Mouse (Mus musculus) hindbrain, embryonic 11.5 days (tissue): ENCODE results near the gene Ropn1l. TPM values are rescaled to one million over a fixed set of nuclear protein-coding genes. Genes with fewer than 3 reads are reported as not detected.

Source experiments
- ATAC-seq: fragments of 200-750 bp; cut with Nextera tagmentation; 2 replicates; pipeline ENCODE4 v1.8.0; 2017; ENCODE audit warnings: mild to moderate bottlenecking, moderate TSS enrichment, moderate library complexity; ENCODE audit not compliant: low FRiP score
- DNase-seq: peaks from one replicate; pipeline ENCODE4 v3.0.0-alpha.2; 2015; ENCODE audit warnings: low spot score
- H3K27ac ChIP-seq: fragments of 300-500 bp; sonication (generic); 2 replicates; pipeline ENCODE4 v1.5.1; 2014; ENCODE audit warnings: mild to moderate bottlenecking, low read depth, low read length
- H3K27me3 ChIP-seq: fragments of 300-500 bp; sonication (generic); 2 replicates; pipeline ENCODE4 v1.6.1; 2014; ENCODE audit warnings: mild to moderate bottlenecking, low read length, moderate library complexity, mixed read lengths; ENCODE audit not compliant: control insufficient read depth, insufficient read depth
- H3K36me3 ChIP-seq: fragments of 300-500 bp; sonication (generic); 2 replicates; pipeline ENCODE4 v1.6.1; 2014; ENCODE audit warnings: mild to moderate bottlenecking, low read length, moderate library complexity, mixed read lengths; ENCODE audit not compliant: control insufficient read depth, insufficient read depth
- H3K4me1 ChIP-seq: fragments of 300-500 bp; sonication (generic); replicated peaks from 2 replicates; pipeline ENCODE4 v1.6.1; 2014; ENCODE audit warnings: low read length, mixed read lengths; ENCODE audit not compliant: control insufficient read depth, insufficient read depth
- H3K4me2 ChIP-seq: fragments of 300-500 bp; sonication (generic); replicated peaks from 2 replicates; pipeline ENCODE4 v1.6.1; 2014; ENCODE audit warnings: mild to moderate bottlenecking, low read depth, low read length
- H3K4me3 ChIP-seq: fragments of 300-500 bp; sonication (generic); 2 replicates; pipeline ENCODE4 v1.5.1; 2014; ENCODE audit warnings: low read depth, low read length
- H3K9ac ChIP-seq: fragments of 300-500 bp; sonication (generic); 2 replicates; pipeline ENCODE4 v1.6.1; 2014; ENCODE audit warnings: low read depth, low read length
- H3K9me3 ChIP-seq: fragments of 300-500 bp; sonication (generic); 2 replicates; pipeline ENCODE4 v1.6.1; 2016; ENCODE audit warnings: low read length; ENCODE audit not compliant: control insufficient read depth
- WGBS: fragments of 180-500 bp; shearing (Covaris S2); extraction: QIAGEN DNeasy Blood & Tissue Kit; methylation state at CpG from one replicate; pipeline ENCODE4 v1.1.7; 2014; 5-methylcytosine and 5-hydroxymethylcytosine counted together
- polyA plus RNA-seq: library from polyadenylated mRNA; unstranded; fragments of >200 nt; fragmentation: Nextera tagmentation; extraction: Ambion mirVana; gene quantifications from 2 replicates; pipeline ENCODE4 v1.2.1, GENCODE M21; 2014

Ropn1l gene
- polyA plus RNA-seq, 1 experiment from 2014 or later = 2.7 TPM

- DNase-seq (peak; percentile 38), ATAC-seq (no peak)
- no peak overlapping the region for H3K4me3 ChIP-seq
- no peaks in the 10 kb centered on the region for H3K27me3 ChIP-seq
- WGBS = 34% methylated on average over 9 of the region's 9 CpGs
- H3K9ac ChIP-seq = no peak overlapping the region
- H3K27ac ChIP-seq = no peak overlapping the region
- H3K4me2 ChIP-seq = no peak overlapping the region
- H3K4me1 ChIP-seq = no peaks in the 10 kb centered on the region
- H3K36me3 ChIP-seq = no peaks in the 10 kb centered on the region
- H3K9me3 ChIP-seq = no peaks in the 10 kb centered on the region
These were observed 34.5 kb downstream of the Ropn1l start for GRCm38 (mm10) chr15:31419037-31419436.

- H3K4me1 ChIP-seq = no peaks in the 10 kb centered on the region
- no peaks in the 10 kb centered on the region for H3K9me3 ChIP-seq
- peak; percentile 10 for DNase-seq
- no peak overlapping the region for H3K4me2 ChIP-seq
- H3K27ac ChIP-seq = no peak overlapping the region
- H3K4me3 ChIP-seq = no peak overlapping the region
- no peaks in the 10 kb centered on the region for H3K36me3 ChIP-seq
- H3K27me3 ChIP-seq = no peaks in the 10 kb centered on the region
- ATAC-seq = no peak
- 11% methylated on average over 7 of the region's 7 CpGs for WGBS
- H3K9ac ChIP-seq = no peak overlapping the region
These were observed 34.9 kb downstream of the Ropn1l start for GRCm38 (mm10) chr15:31418686-31419024.

DNA sequence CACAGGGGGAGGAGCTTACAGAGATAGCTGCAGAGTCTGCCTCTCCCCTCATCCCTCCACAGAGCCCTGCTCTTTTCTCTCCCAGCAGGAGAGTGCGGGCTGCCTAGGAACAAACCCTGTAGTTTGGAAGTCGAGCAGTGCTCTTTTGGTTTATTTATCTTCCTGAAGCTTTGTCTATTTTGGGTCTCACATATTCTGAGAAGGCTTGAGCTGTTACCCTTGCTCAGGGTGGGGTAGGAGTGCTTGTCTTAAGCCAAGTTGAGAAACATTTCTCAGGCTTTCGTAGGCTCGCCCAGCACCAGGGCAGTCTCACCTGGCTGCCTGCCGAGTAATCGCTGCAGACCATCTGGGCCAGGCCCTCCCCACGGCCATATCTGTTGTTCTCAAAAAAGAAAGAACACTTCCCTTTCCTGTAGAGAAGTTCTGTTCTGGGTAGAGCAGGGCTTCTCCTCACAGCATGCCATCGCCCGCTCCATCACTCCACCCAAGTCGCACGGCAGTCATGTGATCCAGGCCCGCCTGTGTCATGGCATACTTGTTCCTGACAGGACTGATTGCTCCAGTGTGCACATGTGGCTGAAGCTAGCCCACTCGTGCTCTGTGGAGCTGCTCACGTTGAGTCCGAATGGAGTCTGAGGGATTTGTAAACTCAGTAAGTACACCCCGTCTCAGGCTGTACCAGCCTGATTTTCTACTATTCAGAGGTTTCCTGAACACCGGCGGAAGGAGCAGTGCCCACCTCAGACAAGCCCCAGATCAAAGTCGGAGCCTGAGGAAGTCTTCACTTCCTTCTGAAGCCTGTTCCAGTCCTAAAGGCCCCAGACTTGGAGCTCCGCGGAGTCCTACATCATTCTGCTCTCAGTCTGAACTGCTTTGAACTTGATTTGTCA is 35.5 kb downstream of the Ropn1l start:
- 59% methylated on average over 21 of the region's 21 CpGs for WGBS
- H3K36me3 ChIP-seq = no peaks in the 10 kb centered on the region
- H3K27me3 ChIP-seq = no peaks in the 10 kb centered on the region
- no peaks in the 10 kb centered on the region for H3K4me1 ChIP-seq
- H3K9me3 ChIP-seq = no peaks in the 10 kb centered on the region
- H3K4me2 ChIP-seq = 0 out of 2 replicates have a peak overlapping the region, but pooled peaks have one; percentile 11
- no peak overlapping the region for H3K27ac ChIP-seq
- H3K9ac ChIP-seq = no peak overlapping the region
- no peak for DNase-seq
- ATAC-seq = no peak
- H3K4me3 ChIP-seq = no peak overlapping the region

DNA sequence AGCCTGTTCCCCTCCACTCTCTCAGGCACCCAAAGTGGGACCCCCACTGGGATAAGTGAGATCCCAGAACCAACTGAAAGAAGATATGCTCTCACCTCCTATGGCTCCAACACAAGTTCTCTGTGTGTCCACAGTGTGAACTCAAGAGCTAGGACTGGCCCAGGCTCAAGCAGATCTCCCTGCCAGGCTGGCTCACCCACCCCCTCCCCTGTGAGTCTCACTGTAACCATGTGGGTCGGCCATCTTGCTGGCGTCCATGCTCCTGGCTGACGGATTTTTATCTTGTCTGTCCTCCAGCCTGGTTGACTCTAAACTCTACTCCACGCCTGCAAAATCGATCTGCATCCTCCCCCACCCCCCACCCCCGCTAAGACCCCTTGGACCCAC is 36.1 kb downstream of the Ropn1l start:
- WGBS = 74% methylated on average over 6 of the region's 6 CpGs
- H3K9ac ChIP-seq = no peak overlapping the region
- ATAC-seq (no peak), DNase-seq (no peak)
- H3K9me3 ChIP-seq = no peaks in the 10 kb centered on the region
- H3K27ac ChIP-seq = no peak overlapping the region
- no peaks in the 10 kb centered on the region for H3K27me3 ChIP-seq
- H3K4me2 ChIP-seq = no peak overlapping the region
- H3K4me1 ChIP-seq = no peaks in the 10 kb centered on the region
- H3K36me3 ChIP-seq = no peaks in the 10 kb centered on the region
- H3K4me3 ChIP-seq = no peak overlapping the region

GRCm38 (mm10) chr15:31415181-31415580 is 38.4 kb downstream of the Ropn1l start:
- no peak overlapping the region for H3K9ac ChIP-seq
- ATAC-seq = no peak
- WGBS = 68% methylated on average over 4 of the region's 4 CpGs
- DNase-seq = no peak
- H3K27me3 ChIP-seq = no peaks in the 10 kb centered on the region
- no peak overlapping the region for H3K4me2 ChIP-seq
- H3K36me3 ChIP-seq = no peaks in the 10 kb centered on the region
- no peak overlapping the region for H3K4me3 ChIP-seq
- H3K9me3 ChIP-seq = no peaks in the 10 kb centered on the region
- no peaks in the 10 kb centered on the region for H3K4me1 ChIP-seq
- H3K27ac ChIP-seq = no peak overlapping the region

DNA sequence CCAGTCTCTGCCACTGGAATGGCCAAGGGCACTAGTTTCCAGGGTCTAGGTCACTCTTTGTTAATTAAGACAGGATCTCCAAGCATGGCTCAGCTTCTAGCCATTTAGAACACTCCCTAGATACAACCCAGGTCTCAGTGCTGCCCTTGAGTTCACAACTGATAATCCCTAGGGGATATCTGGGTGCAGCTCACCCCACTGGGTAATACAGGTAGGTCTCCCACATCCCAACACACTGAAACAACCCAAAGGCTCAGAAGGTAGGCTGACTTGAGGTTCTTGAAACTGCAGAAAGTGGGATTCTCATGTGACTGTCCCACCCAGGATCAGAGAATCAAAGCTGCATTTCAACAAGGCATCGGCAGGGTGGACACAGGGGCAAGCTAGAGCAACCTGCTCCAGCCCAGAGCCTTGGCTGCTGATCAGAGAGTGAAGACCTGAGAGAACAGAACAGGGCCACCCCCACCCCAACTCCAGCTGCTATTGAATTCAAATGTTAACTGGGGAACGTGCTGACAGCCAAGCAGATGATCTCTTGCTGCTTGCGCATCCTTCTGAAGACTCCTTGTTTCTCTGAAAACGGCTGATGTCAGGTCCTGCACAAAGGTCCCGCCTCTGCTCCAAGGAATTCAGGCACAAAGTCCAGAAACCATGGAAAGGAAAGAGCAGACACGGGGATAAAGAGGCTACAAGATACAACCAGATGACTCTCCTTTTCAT is 39.2 kb downstream of the Ropn1l start:
- DNase-seq = no peak
- Histone ChIP-seq H3K4me2 (no peak overlapping the region), H3K36me3 (no peaks in the 10 kb centered on the region), H3K27ac (no peak overlapping the region), H3K4me3 (no peak overlapping the region), H3K9me3 (no peaks in the 10 kb centered on the region), H3K27me3 (no peaks in the 10 kb centered on the region), H3K4me1 (no peaks in the 10 kb centered on the region), H3K9ac (no peak overlapping the region)
- ATAC-seq = no peak
- WGBS = 52% methylated on average over 6 of the region's 6 CpGs

DNA sequence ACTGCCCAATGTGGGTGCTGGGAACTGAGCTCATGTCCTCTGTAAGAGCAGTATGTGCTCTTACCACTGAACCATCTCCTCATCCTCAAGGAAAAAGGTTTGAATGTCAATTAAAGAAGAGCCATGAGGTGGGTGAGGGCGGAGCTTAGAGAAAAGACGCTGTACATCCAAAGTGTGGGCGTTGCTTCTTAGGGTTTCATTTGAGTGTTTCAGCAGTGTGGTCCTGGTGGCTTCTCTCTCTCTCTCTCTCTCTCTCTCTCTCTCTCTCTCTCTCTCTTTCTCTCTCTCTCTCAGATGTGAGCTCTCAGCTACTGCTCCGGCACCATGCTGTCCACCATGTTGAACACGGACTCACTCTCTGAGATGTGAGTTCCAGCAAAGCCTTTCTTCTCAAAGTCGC is 39.9 kb downstream of the Ropn1l start:
- WGBS = 84% methylated on average over 6 of the region's 6 CpGs

DNA sequence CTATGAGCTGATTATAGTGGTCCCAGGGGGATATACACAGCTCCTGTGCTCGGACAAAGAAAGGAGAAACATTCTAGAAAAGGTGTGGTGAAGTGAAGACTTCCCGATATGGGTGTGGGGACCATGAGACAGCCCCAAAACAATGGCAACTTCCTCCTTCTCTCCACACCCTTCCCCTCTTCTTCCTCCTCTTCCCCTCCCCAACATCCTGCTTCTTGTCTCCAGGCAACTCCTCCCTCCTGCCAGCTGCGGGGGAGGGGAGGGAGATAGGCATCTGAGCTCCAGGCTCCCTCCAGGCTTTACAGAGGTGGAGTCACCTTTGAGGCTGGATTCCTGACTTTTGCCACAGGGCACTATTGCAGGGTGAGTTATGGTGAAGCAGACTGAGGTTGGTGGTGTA is 40.6 kb downstream of the Ropn1l start:
- H3K36me3 ChIP-seq = no peaks in the 10 kb centered on the region
- no peaks in the 10 kb centered on the region for H3K9me3 ChIP-seq
- H3K4me3 ChIP-seq = no peak overlapping the region
- H3K4me2 ChIP-seq = no peak overlapping the region
- no peaks in the 10 kb centered on the region for H3K27me3 ChIP-seq
- ATAC-seq (no peak), DNase-seq (no peak)
- H3K4me1 ChIP-seq = no peaks in the 10 kb centered on the region
- H3K9ac ChIP-seq = no peak overlapping the region
- no peak overlapping the region for H3K27ac ChIP-seq
- WGBS = 54% methylated on average over 3 of the region's 3 CpGs

More for the DNA sequence above, 39.9 kb downstream of the Ropn1l start:
- no peak overlapping the region for H3K27ac ChIP-seq
- H3K4me2 ChIP-seq = no peak overlapping the region
- H3K4me3 ChIP-seq = no peak overlapping the region
- no peaks in the 10 kb centered on the region for H3K36me3 ChIP-seq
- DNase-seq (no peak), ATAC-seq (no peak)
- H3K27me3 ChIP-seq = no peaks in the 10 kb centered on the region
- H3K9me3 ChIP-seq = no peaks in the 10 kb centered on the region
- H3K4me1 ChIP-seq = no peaks in the 10 kb centered on the region
- no peak overlapping the region for H3K9ac ChIP-seq

GRCm38 (mm10) chr15:31412436-31412835 is 41.1 kb downstream of the Ropn1l start:
- no peak for DNase-seq
- H3K36me3 ChIP-seq = no peaks in the 10 kb centered on the region
- no peak overlapping the region for H3K9ac ChIP-seq
- H3K27ac ChIP-seq = no peak overlapping the region
- WGBS = 87% methylated on average over 6 of the region's 6 CpGs
- H3K9me3 ChIP-seq = no peaks in the 10 kb centered on the region
- H3K27me3 ChIP-seq = no peaks in the 10 kb centered on the region
- no peaks in the 10 kb centered on the region for H3K4me1 ChIP-seq
- no peak overlapping the region for H3K4me3 ChIP-seq
- no peak overlapping the region for H3K4me2 ChIP-seq
- no peak for ATAC-seq
